Mouse (Mus musculus): Measurements from ENCODE around the gene Setd1b. TPM values are rescaled to one million over a fixed set of nuclear protein-coding genes. Genes with fewer than 3 reads are reported as not detected.

The Setd1b gene
- total RNA-seq, 2 experiments from 2014 or later = 31.7 to 35.0 TPM

DNA sequence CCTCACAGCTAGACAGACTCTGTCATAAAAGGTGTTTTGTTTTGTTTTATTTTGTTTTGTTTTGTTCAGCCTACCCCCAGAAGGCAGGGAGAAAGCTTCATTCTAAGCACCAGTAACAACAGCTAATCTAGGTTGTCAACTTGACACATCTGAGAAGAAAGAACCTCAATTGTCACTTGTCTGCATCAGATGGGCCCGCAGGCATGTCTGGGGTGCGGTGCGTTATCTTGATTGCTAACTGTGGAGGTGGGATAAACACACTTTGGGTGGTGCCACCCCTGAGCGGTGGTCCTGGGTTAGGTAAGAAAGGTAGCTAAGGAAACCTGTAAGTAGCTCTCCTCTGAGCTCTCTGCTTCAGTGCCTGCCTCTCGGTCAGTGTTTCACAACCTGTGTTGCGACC, 15.0 kb upstream of the Setd1b start:
- DNase-seq (ENCODE audit: low spot score in 2 of 2) = no peak

DNA sequence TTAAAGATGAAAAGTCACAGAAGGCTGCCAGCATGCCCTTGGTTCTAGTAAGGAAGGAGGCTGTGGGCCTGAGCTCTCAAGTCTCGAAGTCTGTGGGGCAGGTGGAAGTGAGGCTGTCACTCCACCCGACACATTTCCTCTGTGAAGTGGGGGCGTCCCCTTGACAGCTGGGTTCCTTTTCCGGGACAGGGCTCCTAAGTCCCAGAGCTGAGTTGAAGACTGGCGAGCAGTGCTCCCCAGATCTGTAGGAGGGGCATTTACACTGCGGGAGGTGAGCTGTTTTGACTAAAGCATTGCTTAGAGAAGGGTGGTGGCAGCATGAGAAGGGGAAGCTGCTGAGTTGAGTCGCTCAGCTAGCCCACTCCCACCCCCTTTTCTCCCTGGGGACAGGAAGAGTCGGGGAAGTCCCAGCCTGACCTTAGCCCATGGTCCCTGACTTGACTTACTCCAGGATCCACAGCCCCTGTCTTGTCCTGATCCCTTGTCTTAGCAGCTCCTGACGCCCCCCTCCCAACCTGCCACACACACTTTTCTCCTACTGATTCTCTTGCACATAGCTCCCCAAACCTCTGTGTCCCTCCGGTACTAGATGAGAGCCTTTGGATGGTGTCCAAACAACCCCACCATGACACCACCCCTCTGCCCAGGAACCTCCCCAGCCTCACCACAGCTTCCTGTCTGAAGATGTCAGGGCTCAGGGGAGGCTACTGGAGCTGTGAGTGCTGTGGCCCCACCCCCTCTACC, 13.4 kb upstream of the Setd1b start:
- no peak for DNase-seq (ENCODE audit: low spot score in 2 of 2)

DNA sequence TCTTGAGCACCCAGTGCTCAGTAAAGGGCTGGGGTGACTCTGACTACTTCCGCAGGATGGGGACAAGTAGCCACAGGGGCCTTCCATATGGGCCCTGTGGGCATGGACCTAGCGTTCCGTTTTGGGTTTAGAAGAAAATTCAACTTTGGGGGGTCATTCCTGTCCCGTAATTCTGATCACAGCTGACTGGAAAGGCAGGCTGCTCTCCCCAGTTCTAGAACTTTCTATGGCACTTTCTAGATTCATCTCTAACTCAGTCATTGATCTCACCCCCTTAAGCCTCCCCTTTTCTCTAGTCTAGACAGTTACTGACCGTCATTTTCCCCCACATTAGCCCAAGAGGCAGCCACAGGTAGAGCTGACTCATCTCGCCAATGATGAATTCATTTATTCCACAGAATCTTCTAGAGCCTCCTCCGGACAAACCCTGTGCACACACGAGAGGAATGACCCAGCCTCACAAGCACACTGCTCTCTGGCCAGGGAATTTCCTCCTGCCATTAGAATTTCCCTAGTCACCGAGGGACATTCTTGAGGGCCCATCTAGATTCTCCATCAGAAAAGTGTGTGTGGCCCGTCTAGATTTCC, 12.7 kb upstream of the Setd1b start:
- no peak for DNase-seq (ENCODE audit: low spot score in 2 of 2)

DNA sequence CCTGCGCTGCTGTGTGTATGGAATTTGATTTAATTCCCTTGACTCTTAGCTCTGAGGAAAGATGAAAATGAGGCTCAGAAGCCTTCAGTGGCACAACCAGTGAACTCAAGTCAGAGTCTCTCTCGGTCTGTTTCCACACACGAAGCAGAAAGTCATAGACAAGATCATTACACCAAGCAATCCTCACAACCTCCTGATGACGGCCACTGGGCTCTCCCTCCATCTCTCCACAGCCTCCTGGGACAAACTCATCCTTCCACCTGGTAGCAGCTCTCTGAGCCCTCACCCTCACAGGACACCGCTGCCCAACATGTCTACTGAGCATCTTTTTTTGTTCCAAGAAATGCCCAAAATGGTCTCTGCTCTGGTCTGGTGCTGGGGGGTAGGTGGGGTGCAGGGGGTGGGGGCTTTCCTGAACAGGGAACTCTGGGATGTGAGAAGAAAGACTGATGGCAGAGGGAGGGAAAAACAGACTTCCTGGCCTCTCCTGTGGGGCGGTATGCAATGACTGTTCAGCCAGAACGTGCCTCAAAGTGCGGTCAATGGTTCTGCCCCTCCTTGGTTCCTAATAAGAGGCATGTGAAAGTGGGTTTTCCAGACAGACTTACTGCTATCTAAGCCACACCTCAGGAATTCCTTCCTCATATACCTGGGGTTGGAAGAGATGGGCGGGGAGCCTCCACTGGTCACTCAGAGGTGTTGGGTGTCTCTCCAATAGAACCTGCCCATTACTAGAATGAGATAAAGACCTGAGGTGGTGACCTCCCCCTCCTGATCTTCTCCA, 11.8 kb upstream of the Setd1b start:
- no peak for DNase-seq (ENCODE audit: low spot score in 2 of 2)

- DNase-seq (ENCODE audit: low spot score in 2 of 2) = no peak
Measured at GRCm38 (mm10) chr5:123130814-123131148, 11.2 kb upstream of the Setd1b start.

GRCm38 (mm10) chr5:123132308-123133071, 9.5 kb upstream of the Setd1b start, which contains the start of gene Rhof:
Gene Rhof (minus strand): TSS chr5:123132692.
- DNase-seq (ENCODE audit: low spot score in 2 of 2) = peak; percentile 88 to 92

- peak; percentile 94 to 95 for DNase-seq (ENCODE audit: low spot score in 2 of 2)
Measured at GRCm38 (mm10) chr5:123133083-123133783, 8.8 kb upstream of the Setd1b start.

DNA sequence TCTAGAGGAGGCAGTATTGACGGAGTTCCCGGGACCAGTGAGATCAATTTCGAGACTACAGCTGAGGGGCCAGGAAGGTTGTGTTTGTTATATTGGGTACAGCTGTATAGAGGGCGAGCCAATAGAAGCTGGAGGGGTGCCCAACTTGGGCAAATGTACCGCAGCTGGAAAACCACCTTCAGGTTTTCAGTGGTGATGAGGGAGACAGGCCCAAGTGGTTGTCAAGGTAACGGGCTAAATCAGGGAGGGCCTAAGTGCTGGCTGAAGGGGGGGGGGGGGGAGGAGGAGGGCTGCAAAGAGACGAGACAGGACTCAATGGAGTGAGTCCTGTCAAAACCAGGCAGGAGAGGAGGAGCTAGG, 8.2 kb upstream of the Setd1b start:
- no peak for DNase-seq (ENCODE audit: low spot score in 2 of 2)

- DNase-seq (ENCODE audit: low spot score in 2 of 2) = no peak
Measured at GRCm38 (mm10) chr5:123134186-123134874, 7.7 kb upstream of the Setd1b start.

GRCm38 (mm10) chr5:123134875-123135382, 7.1 kb upstream of the Setd1b start:
- DNase-seq (ENCODE audit: low spot score in 2 of 2) = no peak

GRCm38 (mm10) chr5:123135471-123136360, 6.3 kb upstream of the Setd1b start:
- DNase-seq (ENCODE audit: low spot score in 2 of 2) = peak; percentile 66 to 70

DNA sequence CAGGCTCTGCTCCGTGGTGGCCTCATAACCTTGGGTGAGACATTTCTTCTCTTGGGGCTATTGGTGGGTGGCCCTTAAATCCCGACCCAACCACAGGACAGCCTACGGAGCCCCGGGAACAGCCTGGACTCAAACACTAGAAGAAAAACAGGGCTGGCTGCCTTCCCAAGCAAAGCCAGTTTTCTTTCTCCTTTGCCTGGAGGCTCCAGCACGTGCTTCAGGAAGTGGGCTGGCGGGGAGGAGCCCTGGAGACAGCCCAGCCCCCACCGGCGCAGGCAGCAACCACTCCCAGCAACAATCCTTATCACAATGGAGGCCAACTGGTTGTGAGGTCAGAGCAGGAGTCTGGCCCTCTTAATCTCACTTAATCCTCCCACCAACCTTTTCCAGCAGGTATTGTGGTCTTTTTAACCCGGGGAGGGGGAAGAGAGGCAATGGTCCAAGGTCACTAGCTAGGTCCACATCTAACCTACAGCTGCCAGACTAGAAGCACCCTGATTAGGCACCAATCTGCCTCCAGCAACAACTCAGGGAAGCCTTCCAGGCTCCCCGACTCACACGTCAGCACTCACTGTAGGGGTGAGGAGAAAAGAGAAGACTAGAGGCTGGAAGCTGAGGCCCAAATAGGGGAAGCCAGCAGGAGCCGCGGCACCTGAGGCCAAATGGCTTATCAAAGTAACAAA, 5.5 kb upstream of the Setd1b start:
- peak; percentile 79 to 86 for DNase-seq (ENCODE audit: low spot score in 2 of 2)

DNA sequence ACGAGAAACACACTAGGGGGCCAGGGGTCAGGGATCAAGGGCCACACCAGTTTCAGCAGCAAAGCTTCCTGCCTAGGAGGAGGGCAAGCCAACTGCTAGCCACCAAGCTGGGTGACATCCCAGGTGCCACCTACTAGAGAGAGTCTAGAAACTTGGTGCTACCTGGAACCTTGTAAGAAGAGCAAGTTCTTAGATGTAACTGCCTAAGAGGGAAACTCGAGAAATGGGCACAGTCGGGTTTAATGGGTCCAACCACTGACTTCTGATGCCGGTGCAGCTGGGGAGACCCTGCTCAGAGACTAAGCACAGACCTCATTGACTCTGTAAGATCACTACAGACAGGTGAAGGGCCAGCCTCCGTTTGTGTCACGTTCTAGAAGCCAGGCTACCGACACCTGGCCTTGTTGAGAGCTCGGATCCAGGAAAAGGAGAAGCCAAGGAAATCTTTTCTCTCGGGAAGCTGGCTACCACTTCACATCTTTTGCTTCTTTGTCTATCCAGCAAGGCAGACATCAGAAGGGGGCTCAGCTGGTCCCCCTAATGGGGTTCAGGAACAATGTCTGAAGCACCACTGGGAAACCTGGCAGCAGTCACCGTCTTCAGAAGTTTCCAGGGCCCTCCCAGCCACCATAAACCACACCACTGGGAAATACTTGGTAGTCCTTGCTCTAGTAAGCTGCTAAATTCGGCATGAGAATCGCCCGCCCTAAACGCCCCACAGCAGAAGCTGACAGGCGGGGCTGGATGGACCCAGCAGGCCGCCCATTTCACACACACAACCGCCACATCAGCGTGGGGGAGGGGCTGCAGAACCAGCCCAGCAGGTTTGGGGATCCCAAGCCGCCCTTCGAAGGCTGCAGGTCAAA, 4.7 kb upstream of the Setd1b start:
- DNase-seq (ENCODE audit: low spot score in 2 of 2) = peak; percentile 58 to 73

- no peak for DNase-seq (ENCODE audit: low spot score in 2 of 2)
Measured at GRCm38 (mm10) chr5:123137910-123138229, 4.1 kb upstream of the Setd1b start.

GRCm38 (mm10) chr5:123138230-123138911, 3.6 kb upstream of the Setd1b start:
- DNase-seq (ENCODE audit: low spot score in 2 of 2) = peak; percentile 67 to 69

DNA sequence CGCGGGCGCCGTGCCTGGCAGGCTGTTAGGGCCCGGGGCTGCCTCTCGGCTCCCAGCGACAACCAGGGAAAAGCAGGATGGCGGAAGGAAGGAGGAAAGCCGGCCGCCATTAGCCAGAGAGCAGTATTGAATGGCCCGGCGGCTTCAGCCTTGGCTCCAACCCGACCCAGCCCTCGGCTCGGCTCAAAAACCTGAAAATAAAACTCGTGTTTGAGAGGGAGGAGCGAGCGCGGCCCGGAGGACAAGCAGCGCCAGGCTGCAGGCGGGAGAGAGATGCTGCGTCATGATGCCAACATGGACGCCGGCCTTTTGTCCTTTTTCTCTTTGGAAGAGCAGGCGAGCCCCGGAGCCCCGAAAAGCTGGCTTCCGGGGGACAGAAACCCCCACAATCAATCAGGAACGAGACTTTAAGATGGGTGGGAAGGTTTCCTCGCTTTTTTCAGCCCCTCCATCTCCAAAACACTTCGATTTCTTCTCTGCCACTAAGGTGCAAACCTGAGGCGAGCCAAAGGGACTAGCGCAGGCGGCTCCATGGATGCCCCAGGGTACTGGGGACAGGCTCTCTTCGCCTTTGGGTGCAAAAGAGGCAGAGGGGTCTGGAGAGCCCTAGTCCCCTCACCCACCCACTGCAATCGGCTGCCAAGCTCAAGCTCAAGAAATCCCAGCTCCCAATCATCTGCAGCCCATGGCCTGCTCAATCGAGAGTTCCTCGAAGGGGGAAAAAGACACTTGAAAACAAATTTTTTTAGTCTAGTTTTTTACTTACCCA, 2.9 kb upstream of the Setd1b start:
- peak; percentile 79 to 83 for DNase-seq (ENCODE audit: low spot score in 2 of 2)
